Mouse (Mus musculus) frontal cortex, postnatal 14 days (tissue): ENCODE data around the gene Acbd6.
A peak's percentile ranks its signal among the peaks of the same experiment; 100 is the strongest.

ENCODE experiments used
- DNase-seq, 2 experiments: peaks; one replicate each; pipeline ENCODE4 v3.0.0; 2022; ENCODE audit warnings: low spot score in 2 of 2

Gene Acbd6

GRCm38 (mm10) chr1:155646345-155647307, 88.7 kb downstream of the Acbd6 start:
- DNase-seq = no peak

GRCm38 (mm10) chr1:155650121-155650846, 92.4 kb downstream of the Acbd6 start:
- DNase-seq = no peak

GRCm38 (mm10) chr1:155654961-155655360, 97.0 kb downstream of the Acbd6 start:
- no peak for DNase-seq

GRCm38 (mm10) chr1:155656321-155656720, 98.4 kb downstream of the Acbd6 start:
- no peak for DNase-seq

- no peak for DNase-seq
Measured at GRCm38 (mm10) chr1:155663994-155664393, 106.1 kb downstream of the Acbd6 start.

GRCm38 (mm10) chr1:155675570-155675969, 117.7 kb downstream of the Acbd6 start:
- DNase-seq = no peak

GRCm38 (mm10) chr1:155681116-155681799, 123.3 kb downstream of the Acbd6 start:
- DNase-seq = no peak

GRCm38 (mm10) chr1:155686816-155687215, 128.9 kb downstream of the Acbd6 start:
- no peak for DNase-seq

GRCm38 (mm10) chr1:155689141-155689540, 131.2 kb downstream of the Acbd6 start:
- no peak for DNase-seq

GRCm38 (mm10) chr1:155689558-155689957, 131.6 kb downstream of the Acbd6 start:
- no peak for DNase-seq

- DNase-seq = no peak
Measured at GRCm38 (mm10) chr1:155692230-155692629, 134.3 kb downstream of the Acbd6 start.

GRCm38 (mm10) chr1:155693026-155693425, 135.1 kb downstream of the Acbd6 start:
- no peak for DNase-seq

GRCm38 (mm10) chr1:155693443-155693842, 135.5 kb downstream of the Acbd6 start:
- no peak for DNase-seq

- DNase-seq = peak in 1 of 2 experiments; percentile 18
Measured at GRCm38 (mm10) chr1:155698373-155699159, 140.6 kb downstream of the Acbd6 start.

- no peak for DNase-seq
Measured at GRCm38 (mm10) chr1:155700886-155701285, 143.0 kb downstream of the Acbd6 start.

GRCm38 (mm10) chr1:155703191-155703680, 145.3 kb downstream of the Acbd6 start:
- no peak for DNase-seq

- DNase-seq = no peak
Measured at GRCm38 (mm10) chr1:155704182-155704581, 146.3 kb downstream of the Acbd6 start.

- DNase-seq = no peak
Measured at GRCm38 (mm10) chr1:155713306-155713705, 155.4 kb downstream of the Acbd6 start.

GRCm38 (mm10) chr1:155715366-155715765, 157.4 kb downstream of the Acbd6 start:
- DNase-seq = no peak

GRCm38 (mm10) chr1:155717301-155717700, 159.4 kb downstream of the Acbd6 start:
- no peak for DNase-seq

GRCm38 (mm10) chr1:155718851-155719250, 160.9 kb downstream of the Acbd6 start:
- DNase-seq = no peak
